Mouse (Mus musculus): Measurements from ENCODE around the gene Olfr286. TPM values are rescaled to one million over a fixed set of nuclear protein-coding genes. Genes with fewer than 3 reads are reported as not detected.

The Olfr286 gene
- not detected for total RNA-seq (2021)
- long read RNA-seq, experiment 1: 0 reads
- long read RNA-seq, experiment 2: 0 reads

DNA sequence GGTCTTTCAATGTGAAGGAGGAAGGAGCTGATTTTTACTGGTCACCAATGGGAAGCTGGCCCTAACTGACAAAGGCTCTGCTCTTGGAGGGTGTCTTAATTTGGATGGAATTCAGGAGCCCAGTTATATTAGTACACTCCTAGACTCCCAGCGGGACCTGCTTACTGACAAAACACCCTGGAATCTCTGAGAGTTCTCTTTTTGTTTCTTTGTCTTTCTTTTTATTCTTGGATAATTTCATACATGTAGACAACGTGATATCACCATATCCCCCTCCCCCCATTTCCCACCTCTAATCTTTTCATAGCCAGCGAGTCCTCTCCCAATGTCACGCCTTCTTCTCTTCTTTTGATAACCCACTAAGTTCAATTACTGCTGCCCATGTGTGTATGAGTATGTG, at the start of gene Olfr286:
Olfr286 (minus strand) TSS at position 101 of the 400 bp plus-strand sequence.
- no peak for DNase-seq (ENCODE audit: low spot score in 2 of 2)

DNA sequence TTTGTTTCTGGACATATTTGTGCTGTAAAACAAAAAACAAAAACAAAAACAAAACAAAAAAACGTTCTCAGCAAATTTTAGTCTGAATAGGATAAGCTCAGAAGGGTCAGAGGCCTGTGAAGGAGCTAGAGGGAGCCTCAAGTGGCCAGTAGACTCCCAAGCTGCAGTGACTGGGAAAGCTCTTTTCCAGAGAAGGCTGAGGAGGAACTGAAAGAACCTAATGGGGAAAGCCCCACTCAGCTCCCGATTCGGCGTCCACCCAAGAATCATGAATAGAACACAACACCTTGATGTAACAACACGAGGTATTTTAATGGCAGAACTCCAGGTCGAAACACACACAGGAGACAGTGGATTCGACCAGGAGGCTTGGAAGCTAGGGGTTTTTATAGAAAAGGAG, 23.5 kb upstream of the Olfr286 start:
- DNase-seq (ENCODE audit: low spot score in 2 of 2): no peak

DNA sequence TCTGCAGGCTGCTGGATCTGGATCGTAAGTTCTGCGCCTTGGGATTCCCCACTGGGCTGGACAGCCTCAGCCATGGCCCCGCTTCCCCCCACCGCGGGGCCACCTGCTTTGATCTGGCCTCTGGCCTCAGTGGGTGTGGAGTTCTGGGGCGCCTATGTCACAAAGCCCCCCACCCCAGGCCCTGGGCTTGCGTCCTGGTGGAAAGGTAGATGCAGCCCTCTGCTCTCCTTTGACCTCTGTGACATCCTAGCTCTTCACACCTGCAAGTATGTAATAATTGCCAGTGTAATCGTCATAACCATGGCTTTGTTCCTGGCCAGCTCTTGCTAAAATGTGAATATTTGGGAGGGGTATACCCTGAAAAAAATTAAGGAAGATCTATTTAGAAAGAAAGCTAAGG, 22.9 kb upstream of the Olfr286 start, which contains the start of gene H1fnt:
H1fnt (minus strand) TSS at position 101 of the 400 bp plus-strand sequence.
- no peak for DNase-seq (ENCODE audit: low spot score in 2 of 2)

DNA sequence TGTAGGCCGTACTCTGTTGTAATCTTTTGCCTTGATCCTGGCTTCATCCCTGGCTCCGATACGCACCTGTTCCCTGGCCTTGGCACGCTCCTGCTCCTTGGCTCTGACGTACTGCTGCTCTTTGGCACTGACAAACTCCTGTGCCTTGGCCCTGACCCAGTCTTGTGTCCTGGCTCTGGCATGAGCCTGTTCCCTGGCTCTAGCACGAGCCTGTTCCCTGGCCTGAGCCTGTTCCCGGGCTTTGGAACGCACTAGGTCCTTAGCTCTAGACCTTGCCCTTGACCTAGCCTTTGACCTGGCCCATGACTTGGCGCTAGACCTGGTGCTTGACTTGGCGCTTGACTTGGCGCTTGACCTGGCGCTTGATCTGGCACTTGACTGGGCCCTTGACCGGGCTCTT, 22.0 kb upstream of the Olfr286 start:
- DNase-seq (ENCODE audit: low spot score in 2 of 2): no peak

DNA sequence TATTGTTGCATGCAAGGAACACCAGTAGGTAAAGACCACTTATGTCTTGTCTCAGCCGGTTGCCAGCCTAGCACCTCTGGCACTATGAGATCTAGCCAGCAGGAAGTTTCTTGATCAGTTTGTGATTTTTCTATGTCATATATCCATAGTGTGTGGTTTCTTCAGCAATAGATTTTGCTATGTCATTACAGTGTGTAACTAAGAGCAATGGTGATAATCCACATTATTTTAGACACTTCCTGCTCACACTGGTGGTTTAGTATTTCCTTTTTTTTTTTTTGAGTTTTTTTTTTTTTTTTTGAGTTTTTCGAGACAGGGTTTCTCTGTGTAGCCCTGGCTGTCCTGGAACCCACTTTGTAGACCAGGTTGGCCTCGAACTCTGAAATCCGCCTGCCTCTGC, 1.2 kb upstream of the Olfr286 start:
- DNase-seq (ENCODE audit: low spot score in 2 of 2): no peak

DNA sequence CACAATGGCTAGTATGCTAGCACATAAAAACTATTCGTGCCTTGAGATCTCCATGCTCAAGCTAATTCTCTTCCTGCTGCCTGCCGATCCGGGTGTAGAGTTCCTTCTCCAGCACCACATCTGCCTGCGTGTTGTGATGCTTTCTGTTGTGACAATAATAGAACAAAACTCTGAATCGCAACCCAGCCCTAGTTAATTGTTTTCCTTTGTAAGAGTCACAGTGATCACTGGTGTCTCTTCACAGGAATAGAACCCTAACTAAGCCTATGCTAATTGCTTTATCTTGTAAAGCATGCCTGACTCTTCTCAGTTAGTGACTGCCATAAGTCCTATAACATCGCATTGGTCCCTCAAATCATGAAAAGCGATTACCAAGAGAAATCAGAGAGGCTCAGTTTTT, 8.2 kb downstream of the Olfr286 start:
- DNase-seq (ENCODE audit: low spot score in 2 of 2): no peak

DNA sequence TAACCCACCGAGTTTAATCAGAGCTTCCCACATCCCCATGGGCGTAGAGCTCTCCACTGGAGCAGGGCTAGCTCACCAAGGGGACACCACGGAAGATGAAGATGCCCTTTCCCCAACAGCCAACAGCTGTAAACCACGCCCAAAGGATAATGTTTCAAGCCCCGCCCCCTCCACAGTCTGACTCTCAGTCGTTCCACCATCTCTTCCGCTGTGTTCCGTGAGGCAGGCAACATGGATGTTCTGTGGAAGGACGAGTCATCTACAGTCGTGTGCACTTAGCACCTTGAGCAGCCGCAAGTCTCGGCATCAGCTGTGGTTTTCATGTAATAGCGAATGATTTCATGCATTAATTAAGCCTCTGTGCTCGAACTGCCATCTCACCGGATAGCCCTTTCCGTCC, 8.6 kb downstream of the Olfr286 start:
- no peak for DNase-seq (ENCODE audit: low spot score in 2 of 2)

DNA sequence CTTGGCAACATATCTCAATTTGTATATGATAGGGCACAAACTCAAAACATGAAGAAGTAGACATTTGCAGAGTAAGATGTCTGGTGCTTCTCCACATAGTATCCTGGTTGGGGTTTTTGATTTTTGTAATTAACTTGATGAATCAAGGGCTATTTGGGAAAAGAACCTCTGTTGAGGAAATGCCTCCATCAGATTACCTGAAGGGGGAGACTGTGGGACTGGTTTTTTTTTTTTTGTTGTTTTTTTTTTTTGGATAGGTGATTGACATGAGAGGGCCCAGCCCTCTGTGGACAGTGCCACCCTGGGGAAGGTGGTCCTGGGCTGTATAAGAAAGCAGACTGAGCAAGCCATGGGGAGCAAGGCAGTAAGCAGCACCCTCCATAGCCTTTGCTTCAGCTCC, 11.9 kb downstream of the Olfr286 start:
- no peak for DNase-seq (ENCODE audit: low spot score in 2 of 2)

DNA sequence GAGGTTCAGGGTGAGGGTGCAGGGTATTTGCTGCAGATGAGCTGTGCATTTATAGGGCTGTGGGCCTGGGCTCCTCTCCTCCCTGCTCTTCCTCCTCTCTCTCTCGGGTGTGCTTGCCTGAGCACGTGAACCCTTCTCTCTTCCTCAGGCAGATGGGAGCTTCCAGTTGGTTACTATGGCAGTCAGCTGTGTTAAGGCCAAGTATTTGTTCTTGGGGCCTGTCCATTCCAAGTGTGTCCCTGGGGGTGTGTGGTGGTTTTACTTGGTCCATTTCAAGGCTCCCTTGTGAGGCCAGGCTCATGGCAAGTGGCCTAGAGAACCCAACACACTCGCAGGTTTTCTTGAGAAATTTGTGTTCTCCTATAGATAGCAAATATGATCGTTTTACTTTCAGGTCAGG, 13.4 kb downstream of the Olfr286 start, which contains the start of the genes Gm44579 and Olfr287:
Gm44579 (minus strand) TSS at position 101 of the 400 bp plus-strand sequence.
Olfr287 (minus strand) TSS at position 180 of the 400 bp plus-strand sequence.
- DNase-seq (ENCODE audit: low spot score in 2 of 2): peak in 1 of 2 experiments; percentile 12

DNA sequence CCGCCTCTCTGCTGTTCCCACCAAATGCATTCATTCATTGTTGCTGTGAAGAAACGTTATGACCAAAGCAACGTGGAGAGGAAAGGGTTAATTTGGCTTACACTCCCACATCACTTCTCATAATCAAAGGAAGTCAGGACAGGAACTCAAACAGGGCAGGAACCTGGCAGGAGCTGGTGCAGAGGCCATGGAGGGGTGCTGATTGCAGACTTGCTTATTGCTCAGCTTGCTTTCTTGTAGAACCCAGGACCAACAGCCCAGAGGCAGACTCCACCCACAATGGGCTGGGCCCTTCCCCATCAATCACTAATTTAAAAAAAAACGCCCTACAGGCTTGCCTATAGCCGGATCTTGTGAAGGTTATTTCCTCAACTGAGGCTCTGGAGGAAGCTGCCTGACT, 20.1 kb downstream of the Olfr286 start:
- no peak for DNase-seq (ENCODE audit: low spot score in 2 of 2)

DNA sequence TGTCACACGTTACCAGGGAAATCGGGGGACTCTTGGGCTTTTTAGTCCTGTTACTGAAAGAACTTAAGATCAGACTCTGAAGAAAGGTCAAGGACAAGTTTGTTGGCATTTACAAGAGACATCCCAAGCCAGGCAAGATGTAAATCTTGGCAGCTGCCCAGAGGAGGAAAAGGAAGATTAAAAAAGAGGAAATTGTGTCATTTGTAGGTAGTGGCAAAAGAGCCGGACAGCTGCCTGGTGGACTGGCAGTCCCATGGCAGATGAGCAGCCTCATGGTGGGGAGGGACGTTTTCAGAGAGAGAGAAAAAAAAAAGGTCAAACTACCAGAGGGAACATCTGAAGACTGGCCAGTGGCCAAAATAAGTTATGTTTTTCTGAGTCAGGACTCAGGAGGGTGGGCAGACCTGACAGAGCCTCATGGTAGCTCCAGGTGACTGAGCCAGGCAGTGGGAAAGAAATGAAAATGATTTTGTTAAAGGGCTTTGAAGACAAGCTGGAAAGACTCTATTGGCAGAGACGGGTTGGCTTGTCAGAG, 20.8 kb downstream of the Olfr286 start:
- no peak for DNase-seq (ENCODE audit: low spot score in 2 of 2)

DNA sequence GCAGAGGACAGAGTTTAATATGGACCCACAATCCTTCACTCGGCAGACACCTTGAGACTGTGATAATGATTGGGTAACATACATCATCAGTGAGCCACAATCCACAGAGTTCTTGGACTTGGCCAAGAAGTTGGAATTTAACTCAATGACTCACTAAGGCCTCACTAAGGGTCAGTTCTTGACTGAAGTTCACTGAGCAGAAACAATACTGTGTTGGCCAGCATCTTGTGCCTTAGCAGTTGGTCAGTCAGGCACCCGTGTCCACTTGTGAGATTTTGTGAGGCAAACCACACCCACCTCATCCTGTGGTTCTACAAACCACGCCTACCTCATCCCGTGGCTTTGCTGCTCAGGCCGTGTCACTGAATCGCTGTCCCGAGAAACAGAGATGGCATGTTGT, 24.6 kb downstream of the Olfr286 start:
- DNase-seq (ENCODE audit: low spot score in 2 of 2): no peak

DNA sequence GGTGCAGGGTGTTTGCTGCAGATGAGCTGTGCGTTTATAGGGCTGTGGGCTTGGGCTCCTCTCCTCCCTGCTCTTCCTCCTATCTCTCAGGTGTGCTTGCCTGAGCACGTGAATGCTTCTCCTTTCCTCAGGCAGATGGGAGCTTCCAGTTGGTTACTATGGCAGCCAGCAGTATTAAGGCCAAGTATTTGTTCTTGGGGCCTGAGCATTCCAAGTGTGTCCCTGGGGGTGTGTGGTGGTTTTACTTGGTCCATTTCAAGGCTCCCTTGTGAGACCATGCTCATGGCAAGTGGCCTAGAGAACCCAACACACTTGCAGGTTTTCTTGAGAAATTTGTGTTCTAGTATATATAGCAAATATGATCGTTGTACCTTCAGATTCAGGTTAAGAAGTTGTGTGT, 38.8 kb downstream of the Olfr286 start, which contains the start of gene Olfr288:
Olfr288 (minus strand) TSS at position 101 of the 400 bp plus-strand sequence.
- DNase-seq (ENCODE audit: low spot score in 2 of 2): no peak

DNA sequence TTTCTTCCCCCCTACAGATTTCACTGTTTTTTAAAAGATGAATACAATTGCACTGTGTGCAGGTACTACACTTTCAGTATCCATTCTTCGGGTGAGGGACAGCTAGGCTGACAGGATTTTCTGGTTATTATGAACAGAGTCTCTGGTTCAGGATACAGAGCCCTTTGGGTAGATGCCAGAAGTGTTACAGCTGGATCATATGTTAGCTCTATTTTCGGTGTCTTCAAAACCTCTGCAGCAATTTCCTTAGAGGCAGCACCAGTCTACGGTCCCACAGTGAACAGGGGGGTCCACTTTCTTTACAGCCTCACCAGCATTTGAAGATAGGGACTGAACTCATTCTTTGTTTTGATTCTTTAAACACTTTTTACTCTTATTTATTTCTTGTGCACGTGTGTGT, 49.8 kb downstream of the Olfr286 start:
- no peak for DNase-seq (ENCODE audit: low spot score in 2 of 2)

DNA sequence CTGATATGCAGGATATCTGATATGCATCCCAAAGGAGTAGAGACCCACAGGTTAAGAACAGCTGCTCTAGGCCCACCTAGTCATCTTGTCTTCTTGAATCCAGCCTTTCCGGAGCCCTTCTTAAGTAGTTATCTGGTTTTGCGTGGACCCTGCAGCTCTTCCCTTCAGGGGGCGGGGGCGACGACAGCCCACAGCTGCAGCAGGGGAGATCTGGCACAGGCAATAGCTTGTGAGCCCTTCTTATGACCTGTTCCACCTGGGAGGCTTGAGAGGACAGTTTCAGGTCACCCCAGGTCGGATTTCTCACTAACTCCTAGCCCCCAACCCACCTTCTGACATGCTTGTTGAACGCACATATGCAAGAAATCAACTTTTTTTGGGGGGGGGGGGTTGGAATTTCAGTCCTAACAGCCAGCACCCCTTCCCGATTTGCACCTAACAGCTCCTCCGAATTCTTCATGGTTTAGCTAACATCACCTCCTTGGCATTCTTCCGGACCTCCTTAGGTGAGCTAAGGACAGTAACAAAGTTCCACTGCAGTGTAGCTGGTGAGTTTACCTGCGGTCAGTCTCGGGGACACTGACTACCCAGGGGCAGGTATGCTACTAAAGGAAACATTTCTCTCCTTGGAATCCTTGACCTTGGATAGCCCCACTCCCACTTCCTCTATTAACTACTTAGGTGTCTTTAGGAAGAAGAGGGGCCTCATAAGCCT, 52.2 kb downstream of the Olfr286 start:
- no peak for DNase-seq (ENCODE audit: low spot score in 2 of 2)

DNA sequence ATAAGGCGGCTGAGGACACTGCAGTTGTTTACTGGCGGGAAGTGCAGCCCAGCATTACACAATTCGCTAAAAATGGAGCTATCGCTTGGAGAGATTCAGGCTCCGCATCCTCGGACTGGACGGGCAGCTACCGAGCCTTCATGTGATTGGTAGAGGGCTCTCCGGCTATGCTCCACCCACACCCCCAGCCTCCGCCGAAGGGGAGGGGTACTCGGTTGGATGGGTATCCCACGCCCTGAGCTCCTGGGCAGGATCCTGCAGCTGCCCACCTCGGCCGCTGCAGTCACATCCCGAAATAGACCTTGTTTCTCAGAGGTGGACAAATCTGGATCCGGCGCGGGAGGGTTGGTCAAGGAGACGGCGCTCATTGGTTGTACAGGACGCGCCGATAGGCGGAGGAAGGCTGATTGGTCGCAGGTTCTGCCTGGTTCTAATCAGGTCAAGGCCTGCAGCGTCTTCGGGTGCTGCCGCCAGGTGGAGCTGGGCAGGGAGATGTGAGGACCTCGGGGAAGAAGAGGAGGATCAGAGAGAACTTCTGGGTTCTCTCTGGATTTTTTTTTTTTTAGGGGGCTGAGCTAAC, 53.0 kb downstream of the Olfr286 start:
- DNase-seq (ENCODE audit: low spot score in 2 of 2): peak; percentile 91

DNA sequence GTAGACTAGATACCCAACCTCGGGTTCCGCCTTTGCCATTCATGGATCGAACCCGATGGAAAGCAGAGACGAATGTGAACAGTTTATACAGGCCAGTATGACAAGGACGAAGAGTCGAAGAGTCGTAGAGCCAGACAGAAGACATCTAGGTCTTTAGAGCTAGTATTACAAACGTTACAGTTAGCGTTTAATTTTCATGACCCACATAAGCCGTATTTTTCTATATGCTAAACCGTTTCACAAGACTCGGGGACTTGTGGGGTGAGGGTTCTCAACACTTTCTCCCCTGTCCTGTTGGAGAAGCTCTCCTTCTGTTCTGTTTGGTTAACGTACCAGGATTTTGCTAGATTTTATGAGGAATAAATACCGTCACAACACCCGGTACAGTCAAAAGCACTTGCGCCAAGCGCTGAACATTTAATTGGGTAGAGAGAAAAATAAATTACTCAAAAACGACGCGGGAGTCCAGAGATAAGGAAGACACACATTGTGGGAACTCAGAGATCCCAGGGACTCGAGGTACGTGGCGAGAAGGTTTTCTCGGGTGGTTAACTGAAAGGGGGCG, 53.6 kb downstream of the Olfr286 start:
- no peak for DNase-seq (ENCODE audit: low spot score in 2 of 2)

DNA sequence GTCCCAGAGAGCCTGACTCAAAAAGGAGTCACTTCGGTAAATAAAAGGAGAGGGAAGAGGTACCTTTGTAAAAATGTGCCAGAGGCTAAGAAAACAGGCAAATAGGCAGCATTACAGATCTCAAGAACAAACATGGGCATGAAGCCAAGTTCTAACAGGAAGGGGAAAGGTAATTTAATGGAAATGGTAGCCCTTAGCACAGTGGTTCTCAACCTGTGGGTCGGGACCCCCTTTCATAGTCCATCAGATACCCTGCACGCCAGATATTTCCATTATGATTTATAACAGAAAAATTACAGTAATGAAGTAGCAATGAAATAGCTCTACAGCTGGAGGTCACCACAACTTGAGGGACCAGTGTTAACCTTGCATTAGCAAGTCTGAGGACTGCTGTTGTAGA, 56.9 kb downstream of the Olfr286 start:
- DNase-seq (ENCODE audit: low spot score in 2 of 2): no peak
